Mouse (Mus musculus) limb, embryonic 15.5 days (tissue): ENCODE results near the gene Dlg4. TPM values are rescaled to one million over a fixed set of nuclear protein-coding genes. Genes with fewer than 3 reads are reported as not detected.
"Not testable (repeated sequence)": the region's sequence is repeated elsewhere in the genome, so short reads cannot be mapped to it uniquely, and the experiment has no call there.

Source experiments
- ATAC-seq: fragments of 200-750 bp; cut with Nextera tagmentation; 2 replicates; pipeline ENCODE4 v1.8.0; 2017; ENCODE audit warnings: low read depth, moderate TSS enrichment; ENCODE audit not compliant: insufficient number of reproducible peaks, low FRiP score, low TSS enrichment
- H3K27ac ChIP-seq: fragments of 300-500 bp; sonication (generic); 2 replicates; pipeline ENCODE4 v1.5.1; 2015; ENCODE audit warnings: moderate library complexity, mild to moderate bottlenecking, inconsistent platforms
- H3K27me3 ChIP-seq: fragments of 300-500 bp; sonication (generic); 2 replicates; pipeline ENCODE4 v1.6.1; 2015; ENCODE audit warnings: inconsistent platforms
- H3K36me3 ChIP-seq: fragments of 300-500 bp; sonication (generic); 2 replicates; pipeline ENCODE4 v1.6.1; 2015; ENCODE audit warnings: inconsistent platforms
- H3K4me1 ChIP-seq: fragments of 300-500 bp; sonication (generic); 2 replicates; pipeline ENCODE4 v1.6.1; 2015; ENCODE audit warnings: inconsistent platforms
- H3K4me2 ChIP-seq: fragments of 300-500 bp; sonication (generic); 2 replicates; pipeline ENCODE4 v1.6.1; 2015; ENCODE audit warnings: mild to moderate bottlenecking, inconsistent platforms
- H3K4me3 ChIP-seq: fragments of 300-500 bp; sonication (generic); 2 replicates; pipeline ENCODE4 v1.5.1; 2015; ENCODE audit warnings: mild to moderate bottlenecking, inconsistent platforms
- H3K9ac ChIP-seq: fragments of 300-500 bp; sonication (generic); 2 replicates; pipeline ENCODE4 v1.6.1; 2015; ENCODE audit warnings: inconsistent platforms
- H3K9me3 ChIP-seq: fragments of 300-500 bp; sonication (generic); 2 replicates; pipeline ENCODE4 v1.6.1; 2016; ENCODE audit warnings: inconsistent platforms
- WGBS: fragments of 180-500 bp; shearing (Covaris S2); methylation state at CpG from one replicate; pipeline ENCODE4 v1.1.7; 2015; 5-methylcytosine and 5-hydroxymethylcytosine counted together
- polyA plus RNA-seq: library from polyadenylated mRNA; unstranded; fragments of >200 nt; fragmentation: Nextera tagmentation; extraction: Ambion mirVana; gene quantifications from 2 replicates; pipeline ENCODE4 v1.2.1, GENCODE M21; 2015

Gene Dlg4
- polyA plus RNA-seq, 1 experiment from 2014 or later: 10.7 TPM

DNA sequence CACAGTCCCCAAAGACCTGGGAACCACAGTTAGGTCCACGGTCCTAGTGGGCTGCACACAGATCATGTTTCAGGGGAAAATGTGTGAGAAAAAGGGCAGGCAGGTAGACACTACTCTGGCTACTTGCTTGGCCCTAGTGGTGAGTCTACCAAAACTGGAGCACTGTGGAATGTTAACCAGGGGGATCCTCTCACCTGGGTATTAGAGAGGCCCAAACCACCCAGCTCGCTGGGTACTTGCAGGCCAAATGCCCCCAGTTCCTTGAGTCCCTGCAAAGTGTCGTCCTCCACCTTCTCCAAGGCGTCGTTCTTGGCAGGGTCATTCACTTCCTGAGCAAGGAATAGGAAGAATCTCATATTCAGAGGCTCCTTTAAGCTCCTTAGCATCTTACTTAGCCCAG, 2.7 kb upstream of the Dlg4 start:
- no peak for ATAC-seq
- H3K4me3 ChIP-seq: no peak overlapping the region
- peaks cover 30% of the 10 kb centered on the region for H3K4me1 ChIP-seq
- 0 out of 2 replicates have a peak overlapping the region, but pooled peaks have one; percentile 81 for H3K4me2 ChIP-seq
- peaks cover 51% of the 10 kb centered on the region for H3K36me3 ChIP-seq
- WGBS: 49% methylated on average over 5 of the region's 5 CpGs
- no peaks in the 10 kb centered on the region for H3K27me3 ChIP-seq
- H3K27ac ChIP-seq: no peak overlapping the region
- H3K9me3 ChIP-seq: no peaks in the 10 kb centered on the region
- no peak overlapping the region for H3K9ac ChIP-seq

DNA sequence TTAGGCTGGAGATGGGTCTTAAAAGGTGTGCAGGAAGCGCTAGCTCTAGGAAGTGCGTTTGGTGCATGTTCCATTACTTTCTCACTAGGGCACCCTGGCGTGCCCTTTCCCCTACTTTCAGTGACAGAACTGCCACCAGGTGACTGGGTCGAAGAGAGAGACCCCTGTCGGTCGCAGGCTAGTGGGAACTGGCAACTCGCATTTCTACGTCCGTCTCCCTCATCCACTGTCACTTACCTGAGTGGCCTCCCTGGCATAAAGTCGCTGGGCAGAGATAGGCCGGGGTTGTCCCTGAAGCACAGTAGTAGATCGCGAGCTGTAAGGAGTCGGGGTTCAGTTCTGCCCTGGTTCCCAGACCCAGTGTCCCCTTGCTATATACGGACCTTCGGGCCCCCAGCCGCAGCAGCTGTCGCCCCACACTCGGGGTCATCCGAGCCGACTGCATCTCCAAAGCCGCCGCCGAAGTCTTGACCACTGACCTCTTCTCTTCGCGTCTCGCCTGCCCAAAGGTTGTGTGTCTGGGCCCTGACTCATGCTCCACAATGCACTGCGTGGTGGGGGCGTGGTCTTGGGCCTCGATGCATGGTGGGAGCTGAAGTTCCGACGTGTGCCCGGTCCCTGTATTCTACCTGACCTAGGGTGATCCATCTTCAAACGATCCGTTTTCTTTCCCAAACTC, 1.7 kb upstream of the Dlg4 start, which contains the start of gene Acadvl:
Acadvl (minus strand) TSS at position 532 of the 679 bp plus-strand sequence.
- peak within 1 kb of the TSS; percentile 81 for H3K4me2 ChIP-seq
- H3K4me3 ChIP-seq: peak within 1 kb of the TSS; percentile 67
- H3K27me3 ChIP-seq: no peaks in the 10 kb centered on the region
- H3K36me3 ChIP-seq: peaks cover 42% of the 10 kb centered on the region
- peak within 1 kb of the TSS; percentile 74 for H3K27ac ChIP-seq
- ATAC-seq: peak; percentile 69; the same call in 1 of the 2 replicates
- H3K4me1 ChIP-seq: peaks cover 39% of the 10 kb centered on the region
- H3K9ac ChIP-seq: peak within 1 kb of the TSS; percentile 56
- no peaks in the 10 kb centered on the region for H3K9me3 ChIP-seq
- 1% methylated on average over 35 of the region's 35 CpGs for WGBS

DNA sequence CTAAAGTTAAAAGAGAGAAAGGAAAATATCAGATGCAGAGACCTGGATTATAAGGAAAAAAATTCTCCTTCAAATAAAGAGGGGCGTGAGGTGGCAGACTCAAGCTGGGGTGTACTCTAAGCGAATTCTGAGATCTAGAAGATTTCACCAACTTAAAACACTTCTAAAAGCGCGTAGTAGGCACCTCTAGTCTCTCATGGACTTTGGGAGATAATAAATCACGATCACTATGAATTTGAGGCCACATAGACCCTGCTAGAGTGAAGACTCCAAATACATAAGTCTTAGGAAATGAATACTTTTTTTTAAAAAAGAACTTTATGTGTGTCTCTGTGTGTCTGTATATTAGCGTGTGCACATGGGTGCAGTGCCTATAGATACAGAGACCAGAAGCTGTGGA, 1.1 kb upstream of the Dlg4 start:
- Histone ChIP-seq H3K9ac (peak overlapping the region; percentile 56; the same call in 1 of the 2 replicates), H3K9me3 (no peaks in the 10 kb centered on the region), H3K4me3 (no peak overlapping the region), H3K4me1 (peaks cover 46% of the 10 kb centered on the region), H3K27me3 (no peaks in the 10 kb centered on the region), H3K4me2 (peak overlapping the region; percentile 81), H3K27ac (no peak overlapping the region), H3K36me3 (peaks cover 35% of the 10 kb centered on the region)
- WGBS: 60% methylated on average over 6 of the region's 6 CpGs
- ATAC-seq: no peak

DNA sequence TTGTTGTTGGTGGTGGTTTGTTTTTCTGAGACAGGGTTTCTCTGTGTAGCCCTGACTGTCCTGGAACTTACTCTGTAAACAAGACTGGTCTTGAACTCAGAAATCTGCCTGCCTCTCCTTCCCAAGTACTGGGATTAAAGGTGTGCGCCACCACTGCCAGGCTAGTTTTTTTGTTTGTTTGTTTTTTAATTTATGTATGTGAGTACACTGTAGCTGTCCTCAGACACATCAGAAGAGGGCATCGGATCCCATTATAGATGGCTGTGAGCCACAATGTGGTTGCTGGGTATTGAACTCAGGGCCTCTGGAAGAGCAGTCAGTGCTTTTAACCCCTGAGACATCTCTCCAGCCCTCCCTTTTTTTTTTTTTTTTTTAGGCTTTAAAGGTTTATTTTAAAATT, 565 bp upstream of the Dlg4 start:
- Histone ChIP-seq H3K4me1 (peaks cover 51% of the 10 kb centered on the region), H3K36me3 (peaks cover 30% of the 10 kb centered on the region)
- WGBS: 80% methylated on average over 2 of the region's 2 CpGs
- H3K27me3 ChIP-seq, H3K9ac ChIP-seq, H3K9me3 ChIP-seq, H3K4me3 ChIP-seq, H3K4me2 ChIP-seq, ATAC-seq, H3K27ac ChIP-seq: not testable (repeated sequence)

DNA sequence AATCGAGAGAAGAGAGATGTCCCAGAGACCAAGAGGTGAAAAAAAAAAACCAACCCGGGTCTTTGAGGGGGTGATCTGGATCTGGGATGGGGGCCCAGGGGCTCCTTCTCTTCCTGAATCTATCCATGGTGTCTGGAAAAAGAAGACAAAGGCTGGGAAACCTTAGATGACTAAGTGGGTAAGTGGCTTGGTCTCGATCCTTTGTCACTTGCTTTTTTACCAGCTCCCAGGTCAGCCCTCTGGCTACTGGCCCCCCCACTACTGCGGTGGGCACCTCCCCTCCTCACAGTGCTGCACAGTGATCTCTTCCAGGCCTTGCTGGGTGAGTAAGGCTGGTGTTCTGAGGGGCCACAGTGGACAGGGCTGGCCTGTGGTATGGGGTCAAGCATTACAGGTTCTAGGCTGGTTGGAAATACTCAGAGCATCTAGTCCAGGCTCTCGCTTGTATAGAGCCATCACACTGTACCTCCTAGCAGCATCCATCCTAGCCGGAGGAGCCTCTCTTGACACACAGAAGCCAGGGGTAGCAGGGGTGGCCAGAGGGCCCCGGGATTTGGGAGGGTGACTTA, 541 bp downstream of the Dlg4 start:
- 41% methylated on average over 7 of the region's 7 CpGs for WGBS
- H3K27me3 ChIP-seq: no peaks in the 10 kb centered on the region
- H3K4me1 ChIP-seq: peaks cover 60% of the 10 kb centered on the region
- ATAC-seq: no peak
- H3K4me2 ChIP-seq: peak overlapping the region; percentile 90; the same call in 1 of the 2 replicates
- no peaks in the 10 kb centered on the region for H3K9me3 ChIP-seq
- H3K36me3 ChIP-seq: peaks cover 19% of the 10 kb centered on the region
- peak overlapping the region; percentile 95 for H3K27ac ChIP-seq
- H3K4me3 ChIP-seq: no peak overlapping the region
- H3K9ac ChIP-seq: no peak overlapping the region; the same call in 1 of the 2 replicates

DNA sequence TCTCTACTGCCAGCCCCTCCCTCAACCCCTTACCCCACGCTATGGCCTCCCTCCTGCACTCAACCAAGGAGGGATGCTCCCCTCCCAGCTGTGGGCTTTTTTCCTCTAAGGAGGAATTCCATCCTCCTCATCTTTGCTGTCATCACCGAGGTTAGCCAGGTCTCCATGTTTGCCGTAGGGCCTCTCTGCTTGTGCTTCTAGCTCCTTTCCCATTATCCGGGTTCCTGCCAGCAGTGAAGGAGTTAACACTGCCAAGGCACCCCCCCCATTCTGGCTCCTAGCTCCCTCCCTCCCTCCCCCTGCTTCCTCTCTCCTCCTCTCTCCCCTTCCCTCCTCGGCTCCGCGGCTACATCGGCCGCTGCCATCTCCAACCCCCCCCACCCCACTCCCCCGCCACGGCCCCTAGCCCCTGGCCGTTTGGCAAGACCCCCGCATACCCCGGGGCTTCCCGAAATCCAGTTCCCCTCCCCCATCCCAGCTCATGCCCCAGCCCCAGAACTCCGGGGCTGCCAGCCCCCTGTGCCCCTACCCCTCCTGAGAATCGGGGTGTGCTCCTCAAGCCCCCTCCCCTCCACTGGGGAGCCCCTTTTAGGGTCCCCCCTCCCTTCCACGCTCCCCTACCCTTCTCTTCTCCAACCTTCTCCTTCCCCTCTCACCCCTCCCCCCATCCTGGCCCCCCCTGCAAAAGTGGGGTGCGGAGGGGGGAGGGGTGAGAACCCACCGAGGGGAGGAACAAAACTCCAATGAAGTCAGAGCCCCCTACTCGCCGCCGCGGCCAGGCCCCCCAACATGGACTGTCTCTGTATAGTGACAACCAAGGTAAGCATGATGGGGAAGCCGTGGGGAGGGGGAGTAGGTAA, 1.6 kb downstream of the Dlg4 start:
- H3K4me1 ChIP-seq: peaks cover 65% of the 10 kb centered on the region
- WGBS: 2% methylated on average over 24 of the region's 25 CpGs
- peak overlapping the region; percentile 77 for H3K9ac ChIP-seq
- peak overlapping the region; percentile 90 for H3K4me2 ChIP-seq
- H3K36me3 ChIP-seq: peaks cover 8% of the 10 kb centered on the region
- peak overlapping the region; percentile 95 for H3K27ac ChIP-seq
- H3K27me3 ChIP-seq: no peaks in the 10 kb centered on the region
- no peak for ATAC-seq
- no peaks in the 10 kb centered on the region for H3K9me3 ChIP-seq
- peak overlapping the region; percentile 68 for H3K4me3 ChIP-seq

DNA sequence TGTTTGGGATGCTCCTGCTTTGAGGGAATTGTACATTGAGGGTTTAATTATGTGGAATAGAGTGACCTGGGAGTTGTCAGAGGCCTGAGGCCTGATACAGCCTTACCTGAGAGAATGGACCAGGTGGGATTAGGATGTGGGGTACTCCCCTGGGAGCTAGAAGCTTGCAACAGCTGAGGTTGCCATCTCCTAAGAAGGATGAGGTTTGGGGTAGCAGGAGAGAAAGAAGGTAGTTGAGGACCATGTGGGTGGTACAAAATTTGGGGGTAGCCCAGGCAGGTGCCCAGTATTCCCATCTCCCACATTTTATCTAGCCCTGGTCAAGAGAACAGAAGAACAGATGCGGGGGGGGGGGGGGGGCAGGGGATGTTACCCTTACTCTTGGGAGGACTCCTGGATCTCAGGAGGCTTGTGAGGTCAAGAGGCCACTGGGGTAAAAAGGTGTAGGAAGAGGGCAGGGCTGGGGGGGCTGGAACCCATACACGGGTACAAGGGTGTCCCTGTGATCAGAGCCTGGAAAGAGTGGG, 2.8 kb downstream of the Dlg4 start:
- Histone ChIP-seq H3K36me3 (no peaks in the 10 kb centered on the region), H3K4me2 (peak overlapping the region; percentile 90), H3K9ac (no peak overlapping the region), H3K27ac (peak overlapping the region; percentile 95), H3K27me3 (no peaks in the 10 kb centered on the region), H3K4me3 (peak overlapping the region; percentile 68), H3K9me3 (no peaks in the 10 kb centered on the region), H3K4me1 (peaks cover 69% of the 10 kb centered on the region)
- 8% methylated on average over 1 of the region's 2 CpGs for WGBS
- no peak for ATAC-seq

DNA sequence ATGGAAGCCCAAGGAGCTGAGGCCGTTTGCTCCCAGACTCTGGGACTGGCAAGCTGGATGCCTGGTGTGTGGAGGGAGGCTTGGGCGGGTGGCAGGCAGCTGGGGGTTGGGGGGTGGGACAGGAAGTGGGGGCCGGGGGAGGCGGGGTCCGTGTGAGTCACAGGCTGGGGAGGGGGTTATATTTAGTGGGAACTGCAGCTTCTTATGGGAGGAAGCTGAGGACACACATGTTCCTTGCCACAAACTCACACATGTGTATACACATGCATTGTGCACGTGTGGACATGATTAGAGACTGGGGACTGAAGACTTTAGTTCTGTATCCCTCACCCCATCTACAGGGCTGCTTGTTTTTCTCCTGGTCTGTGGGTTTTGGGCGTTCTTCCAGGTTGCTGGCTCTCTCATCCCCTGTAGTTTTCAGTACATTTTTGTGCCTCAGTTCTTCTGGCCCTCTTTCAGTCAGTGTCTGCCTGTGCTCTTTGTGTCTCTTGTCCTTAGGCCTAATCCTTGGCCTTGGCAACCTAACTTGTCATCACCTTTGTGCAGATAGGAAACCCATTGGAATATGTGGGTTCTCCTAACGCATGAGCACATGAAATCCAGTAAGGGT, 3.4 kb downstream of the Dlg4 start:
- Histone ChIP-seq H3K4me1 (peaks cover 71% of the 10 kb centered on the region), H3K9ac (no peak overlapping the region), H3K4me3 (peak overlapping the region; percentile 68), H3K27ac (peak overlapping the region; percentile 95), H3K27me3 (no peaks in the 10 kb centered on the region), H3K4me2 (peak overlapping the region; percentile 90), H3K36me3 (no peaks in the 10 kb centered on the region), H3K9me3 (no peaks in the 10 kb centered on the region)
- 12% methylated on average over 8 of the region's 8 CpGs for WGBS
- no peak for ATAC-seq

DNA sequence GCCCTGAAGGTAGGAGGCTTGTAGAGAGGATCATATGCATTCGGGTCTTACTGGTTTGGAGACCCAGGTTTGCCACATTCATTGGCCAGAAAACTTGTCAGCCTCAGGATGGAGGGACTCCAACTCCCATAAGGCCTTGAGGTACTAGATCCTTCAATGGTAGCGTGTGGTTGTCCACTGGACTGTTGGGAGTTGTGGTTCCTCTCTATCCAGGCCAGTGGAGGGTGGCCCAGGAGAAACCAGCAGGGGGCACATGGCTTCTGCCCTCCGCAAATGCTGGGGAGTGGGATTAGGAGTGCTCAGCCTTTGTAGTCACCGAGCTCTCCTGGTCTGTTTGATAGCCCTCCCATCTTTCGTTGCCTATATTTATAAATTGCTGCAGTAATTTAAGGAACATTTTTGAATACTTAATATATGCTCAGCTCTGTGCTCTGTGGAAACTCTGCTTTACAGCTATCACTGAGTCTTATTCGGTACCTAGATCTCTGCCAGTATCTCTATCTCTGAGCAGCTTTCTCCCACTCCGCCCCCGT, 4.1 kb downstream of the Dlg4 start:
- Histone ChIP-seq H3K27ac (peak overlapping the region; percentile 95), H3K4me3 (peak overlapping the region; percentile 68), H3K36me3 (no peaks in the 10 kb centered on the region), H3K9me3 (no peaks in the 10 kb centered on the region), H3K27me3 (no peaks in the 10 kb centered on the region), H3K4me2 (peak overlapping the region; percentile 90), H3K4me1 (peaks cover 76% of the 10 kb centered on the region), H3K9ac (0 out of 2 replicates have a peak overlapping the region, but pooled peaks have one; percentile 17)
- WGBS: 2% methylated on average over 8 of the region's 8 CpGs
- ATAC-seq: peak; percentile 75

DNA sequence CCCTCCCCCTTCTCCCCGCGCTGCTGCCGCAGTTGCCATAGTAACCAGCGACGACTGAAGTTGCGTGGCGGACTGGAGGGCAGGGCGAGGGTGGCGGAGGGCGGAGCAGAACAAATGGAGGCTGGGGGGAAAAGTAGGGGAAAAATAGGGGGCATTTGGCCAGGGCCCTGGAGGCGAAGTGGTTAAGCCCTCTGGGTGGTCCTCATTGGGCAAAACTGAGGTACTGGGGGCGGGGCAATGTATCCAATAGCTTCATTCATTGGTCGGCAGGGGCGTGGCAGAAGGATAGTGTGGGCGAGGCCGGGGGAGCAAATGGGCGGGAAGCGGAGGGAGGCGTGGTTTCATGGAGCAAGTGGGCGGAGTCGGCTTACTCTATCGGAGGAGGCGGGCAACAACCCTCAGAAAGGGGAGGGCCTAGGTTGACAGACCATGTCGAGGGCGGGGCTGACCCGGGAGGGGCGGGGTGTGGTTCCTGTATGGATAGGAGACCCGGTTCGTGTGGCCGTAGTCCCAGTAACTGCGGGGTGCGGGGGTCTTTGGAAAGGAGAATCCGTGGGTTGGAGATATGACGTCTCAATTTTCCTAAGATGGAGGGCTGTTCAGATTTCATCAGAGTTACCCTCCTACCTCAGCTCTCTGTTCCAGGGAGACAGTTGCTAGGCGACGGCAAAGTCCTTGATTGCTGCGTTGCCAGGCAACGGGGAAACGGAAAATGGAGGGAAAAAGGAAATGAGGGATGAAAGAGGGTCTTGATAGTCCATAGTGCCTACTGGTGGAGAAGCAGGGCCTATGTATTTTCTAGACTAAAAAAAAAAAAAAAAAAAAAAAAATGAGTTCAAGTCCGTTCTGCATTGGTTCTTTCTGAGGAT, 4.8 kb downstream of the Dlg4 start:
- no peaks in the 10 kb centered on the region for H3K9me3 ChIP-seq
- no peaks in the 10 kb centered on the region for H3K36me3 ChIP-seq
- 2% methylated on average over 39 of the region's 40 CpGs for WGBS
- 0 out of 2 replicates have a peak overlapping the region, but pooled peaks have one; percentile 17 for H3K9ac ChIP-seq
- peaks cover 83% of the 10 kb centered on the region for H3K4me1 ChIP-seq
- H3K27me3 ChIP-seq: no peaks in the 10 kb centered on the region
- ATAC-seq: peak; percentile 72
- peak overlapping the region; percentile 90 for H3K4me2 ChIP-seq
- H3K4me3 ChIP-seq: peak overlapping the region; percentile 68
- peak overlapping the region; percentile 95 for H3K27ac ChIP-seq
